Mouse (Mus musculus): ENCODE measurements around the gene Vasn.

DNA sequence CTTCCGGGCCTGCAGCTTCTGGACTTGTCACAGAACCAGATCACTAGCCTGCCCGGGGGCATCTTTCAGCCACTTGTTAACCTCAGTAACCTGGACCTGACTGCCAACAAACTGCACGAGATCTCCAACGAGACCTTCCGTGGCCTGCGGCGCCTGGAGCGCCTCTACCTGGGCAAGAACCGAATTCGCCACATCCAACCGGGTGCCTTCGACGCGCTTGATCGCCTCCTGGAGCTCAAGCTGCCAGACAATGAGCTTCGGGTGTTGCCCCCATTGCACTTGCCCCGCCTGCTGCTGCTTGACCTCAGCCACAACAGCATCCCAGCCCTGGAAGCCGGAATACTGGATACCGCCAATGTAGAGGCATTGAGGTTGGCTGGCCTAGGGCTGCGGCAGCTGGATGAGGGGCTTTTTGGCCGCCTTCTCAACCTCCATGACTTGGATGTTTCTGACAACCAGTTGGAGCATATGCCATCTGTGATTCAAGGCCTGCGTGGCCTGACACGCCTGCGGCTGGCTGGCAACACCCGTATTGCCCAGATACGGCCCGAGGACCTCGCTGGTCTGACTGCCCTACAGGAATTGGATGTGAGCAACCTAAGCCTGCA is 8.8 kb downstream of the Vasn start:
- TF ChIP-seq CTCF (IDR thresholded peaks at IDR 0.05; ENCODE audit: borderline replicate concordance, insufficient read depth, low read depth, low read length): no peak
- no peak for TF ChIP-seq POLR2A (IDR thresholded peaks at IDR 0.05; ENCODE audit: borderline replicate concordance, insufficient read depth, low read length)
